ENCODE assay signal across 8 mouse cellular contexts in genomic region chr5:118513629-118514526, GRCm38 (mm10). TPM values are rescaled to one million over a fixed set of nuclear protein-coding genes. Genes with fewer than 3 reads are reported as not detected.
DNase-seq lines count a peak whose midpoint lies in the region; ATAC-seq and TF ChIP-seq lines count a peak whose summit lies in the region.

No protein-coding gene starts in this region.

- H3K9me3 ChIP-seq in CH12.LX (replicated peaks; ENCODE audit: low read length): no peaks in the 10 kb centered on the region
- H3K9me3 ChIP-seq in forebrain, embryonic 16.5 days (ENCODE audit: control insufficient read depth, low read length): no peaks in the 10 kb centered on the region
- no peaks in the 10 kb centered on the region for H3K9me3 ChIP-seq in liver, embryonic 14.5 days (ENCODE audit: control insufficient read depth, low read length)
- H3K9me3 ChIP-seq in neural tube, embryonic 11.5 days (ENCODE audit: control insufficient read depth, low read length): no peaks in the 10 kb centered on the region

- WGBS in forebrain, embryonic 16.5 days: 4% methylated on average over 43 of the region's 43 CpGs
- WGBS in liver, embryonic 14.5 days (ENCODE audit: insufficient replicate concordance): 1% methylated on average over 43 of the region's 43 CpGs
- WGBS in neural tube, embryonic 11.5 days: 5% methylated on average over 43 of the region's 43 CpGs

- TF ChIP-seq EP300 in CH12.LX (IDR thresholded peaks at IDR 0.05; ENCODE audit: low read length): peak; percentile 93
- TF ChIP-seq EP300 in liver, embryonic 14.5 days (IDR thresholded peaks at IDR 0.05; ENCODE audit: low read depth): no peak

- H3K4me3 ChIP-seq in CH12.LX (replicated peaks in 1 of 3; ENCODE audit: low read depth in 2 of 3, low read length in 2 of 3, poor library complexity in 1 of 3): peak overlapping the region; percentile 13 to 50 (median 33)
- peak overlapping the region; percentile 36 for H3K4me3 ChIP-seq in forebrain, embryonic 16.5 days (replicated peaks; ENCODE audit: low read length)
- peak overlapping the region; percentile 35 to 55 for H3K4me3 ChIP-seq in liver, embryonic 14.5 days (ENCODE audit: insufficient read depth in 1 of 2, low read depth in 2 of 2, low read length in 2 of 2)
- peak overlapping the region; percentile 28 for H3K4me3 ChIP-seq in neural tube, embryonic 11.5 days (ENCODE audit: low read depth, low read length)

- peak; percentile 26; the same call in 1 of the 2 replicates for TF ChIP-seq POLR2A in CH12.LX (IDR thresholded peaks at IDR 0.05; ENCODE audit: low read depth, low read length)

- dilution Hi-C loops in CH12.LX (cut with MboI; ENCODE audit: extremely low pct_ligation_motif_present, extremely low pct_unique_long_range_greater_than_20kb, low sequenced_read_pairs): no loop called here

- peak overlapping the region; percentile 74 for H3K4me2 ChIP-seq in CH12.LX (ENCODE audit: insufficient read depth, low read depth, poor library complexity, severe bottlenecking)
- H3K4me2 ChIP-seq in forebrain, embryonic 16.5 days (ENCODE audit: low read length): peak overlapping the region; percentile 65
- peak overlapping the region; percentile 65 for H3K4me2 ChIP-seq in liver, embryonic 14.5 days (ENCODE audit: low read depth)
- H3K4me2 ChIP-seq in neural tube, embryonic 11.5 days (ENCODE audit: low read depth): peak overlapping the region; percentile 59

- no peak overlapping the region for H3K27ac ChIP-seq in CH12.LX (ENCODE audit: insufficient read depth, low read depth)
- peak overlapping the region; percentile 67 for H3K27ac ChIP-seq in forebrain, embryonic 16.5 days (ENCODE audit: low read length)
- no peak overlapping the region for H3K27ac ChIP-seq in liver, embryonic 14.5 days
- H3K27ac ChIP-seq in neural tube, embryonic 11.5 days (ENCODE audit: low read depth, low read length): no peak overlapping the region

- intact Hi-C loops in heart, postnatal 14 days (cut with DNase I): loop anchor here (5.0 kb wide), 1 partner anchor 52 kb away; no protein-coding TSS in a partner anchor

- no peaks in the 10 kb centered on the region for H3K79me2 ChIP-seq in CH12.LX (replicated peaks; ENCODE audit: control insufficient read depth, extremely low read depth, insufficient read depth, poor library complexity, severe bottlenecking)

- peak; percentile 88 for DNase-seq in CH12.LX (ENCODE audit: extremely low read depth)
- DNase-seq in brain, embryonic 18.5 days (ENCODE audit: low read depth, low spot score): peak; percentile 50
- DNase-seq in heart, postnatal 14 days: peak; percentile 65 to 72
- DNase-seq in kidney, postnatal 4 days: peak; percentile 49 to 64
- no peak for DNase-seq in liver, embryonic 14.5 days (ENCODE audit: low read depth in 3 of 3, low spot score in 3 of 3)
- DNase-seq in neural tube, embryonic 11.5 days (ENCODE audit: low spot score): peak; percentile 44
- peak; percentile 25 for DNase-seq in thymus, postnatal 25 days

- no peak; the same call in 1 of the 2 replicates for TF ChIP-seq RAD21 in CH12.LX (IDR thresholded peaks at IDR 0.05; ENCODE audit: low read depth, low read length)

- ATAC-seq in forebrain, embryonic 16.5 days: peak; percentile 54; the same call in 1 of the 2 replicates
- no peak for ATAC-seq in liver, embryonic 14.5 days (ENCODE audit: insufficient read depth)
- no peak for ATAC-seq in neural tube, embryonic 11.5 days (ENCODE audit: insufficient read depth, low FRiP score, low TSS enrichment)

- no peaks in the 10 kb centered on the region for H3K27me3 ChIP-seq in CH12.LX (replicated peaks)
- H3K27me3 ChIP-seq in forebrain, embryonic 16.5 days (replicated peaks; ENCODE audit: control insufficient read depth, insufficient read depth, low read length): no peaks in the 10 kb centered on the region
- H3K27me3 ChIP-seq in liver, embryonic 14.5 days (ENCODE audit: control insufficient read depth, insufficient read depth, low read length): peaks cover 33% of the 10 kb centered on the region
- H3K27me3 ChIP-seq in neural tube, embryonic 11.5 days (ENCODE audit: control insufficient read depth, insufficient read depth, low read length): 0 out of 2 replicates have a peak, but pooled peaks cover 7% of the 10 kb centered on the region

- peaks cover 6 to 44% of the 10 kb centered on the region in 2 experiments for H3K4me1 ChIP-seq in CH12.LX (ENCODE audit: control insufficient read depth in 1 of 2, insufficient read depth in 2 of 2)
- peaks cover 36% of the 10 kb centered on the region for H3K4me1 ChIP-seq in forebrain, embryonic 16.5 days (replicated peaks; ENCODE audit: control insufficient read depth, insufficient read depth, low read length)
- H3K4me1 ChIP-seq in liver, embryonic 14.5 days (replicated peaks; ENCODE audit: control insufficient read depth in 2 of 2, insufficient read depth in 2 of 2, low read length in 1 of 2): peaks cover 11 to 12% of the 10 kb centered on the region in 2 experiments
- H3K4me1 ChIP-seq in neural tube, embryonic 11.5 days (ENCODE audit: control insufficient read depth, insufficient read depth, low read length): peaks cover 27% of the 10 kb centered on the region

- in situ Hi-C loops in CH12.LX (cut with MboI; ENCODE audit: low pct_ligation_motif_present, low pct_unique_long_range_greater_than_20kb, low sequenced_read_pairs): no loop called here

- H3K36me3 ChIP-seq in CH12.LX (replicated peaks in 1 of 2; ENCODE audit: control insufficient read depth in 1 of 2, insufficient read depth in 1 of 2, low read length in 1 of 2): no peaks in the 10 kb centered on the region
- no peaks in the 10 kb centered on the region for H3K36me3 ChIP-seq in forebrain, embryonic 16.5 days (ENCODE audit: control insufficient read depth, insufficient read depth)
- no peaks in the 10 kb centered on the region for H3K36me3 ChIP-seq in liver, embryonic 14.5 days (replicated peaks; ENCODE audit: control insufficient read depth, insufficient read depth, low read depth)
- no peaks in the 10 kb centered on the region for H3K36me3 ChIP-seq in neural tube, embryonic 11.5 days (ENCODE audit: control insufficient read depth, insufficient read depth, low read length)

- no peak for TF ChIP-seq CTCF in CH12.LX (conservative IDR thresholded peaks at IDR 0.05 in 1 of 2, IDR thresholded peaks at IDR 0.05 in 1 of 2; ENCODE audit: low read depth in 2 of 2, low read length in 2 of 2)
- no peak for TF ChIP-seq CTCF in liver, embryonic 14.5 days (IDR thresholded peaks at IDR 0.05; ENCODE audit: low read depth)

- H3K9ac ChIP-seq in CH12.LX (ENCODE audit: insufficient read depth, low read depth): peak overlapping the region; percentile 50
- peak overlapping the region; percentile 32; the same call in 1 of the 2 replicates for H3K9ac ChIP-seq in forebrain, embryonic 16.5 days (replicated peaks; ENCODE audit: low read depth, low read length)
- H3K9ac ChIP-seq in liver, embryonic 14.5 days (replicated peaks): peak overlapping the region; percentile 45
- peak overlapping the region; percentile 32 for H3K9ac ChIP-seq in neural tube, embryonic 11.5 days (ENCODE audit: low read length)

TF ChIP-seq in CH12.LX, 34 proteins besides CTCF, POLR2A, EP300 and RAD21 (continues in another document):
- TF ChIP-seq ZMIZ1 (IDR thresholded peaks at IDR 0.05; ENCODE audit: low read depth, low read length) (no peak), JUN (IDR thresholded peaks at IDR 0.05; ENCODE audit: insufficient read depth, low read depth, low read length) (peak; percentile 77), ZNF384 (IDR thresholded peaks at IDR 0.05; ENCODE audit: low read depth, low read length) (peak; percentile 78), HCFC1 (IDR thresholded peaks at IDR 0.05; ENCODE audit: low read depth, low read length) (no peak), IRF4 (IDR thresholded peaks at IDR 0.05; ENCODE audit: low read depth, low read length) (peak; percentile 95), USF1 (IDR thresholded peaks at IDR 0.05; ENCODE audit: low read depth, low read length) (no peak), ETS1 (conservative IDR thresholded peaks at IDR 0.05; ENCODE audit: low read depth, low read length) (peak; percentile 85), NELFE (IDR thresholded peaks at IDR 0.05; ENCODE audit: low read depth, low read length) (no peak), NRF1 (IDR thresholded peaks at IDR 0.05; ENCODE audit: low read depth, low read length) (no peak), ZC3H11A (IDR thresholded peaks at IDR 0.05; ENCODE audit: low read depth, low read length) (no peak), USF2 (conservative IDR thresholded peaks at IDR 0.05; ENCODE audit: low read depth, low read length) (no peak), CHD1 (IDR thresholded peaks at IDR 0.05; ENCODE audit: low read depth, low read length) (no peak), MEF2A (IDR thresholded peaks at IDR 0.05; ENCODE audit: borderline replicate concordance, low read depth, low read length) (peak; percentile 98), KAT2A (IDR thresholded peaks at IDR 0.05; ENCODE audit: insufficient replicate concordance, low read length) (no peak), GABPA (IDR thresholded peaks at IDR 0.05; ENCODE audit: insufficient replicate concordance, low read depth, low read length) (no peak), ELF1 (IDR thresholded peaks at IDR 0.05; ENCODE audit: low read depth, low read length) (no peak), PAX5 (IDR thresholded peaks at IDR 0.05; ENCODE audit: low read length) (no peak), JUND (conservative IDR thresholded peaks at IDR 0.05; ENCODE audit: low read depth, low read length) (peak; percentile 90), UBTF (IDR thresholded peaks at IDR 0.05; ENCODE audit: low read depth, low read length) (no peak), E2F4 (IDR thresholded peaks at IDR 0.05; ENCODE audit: insufficient replicate concordance, low read depth, low read length) (no peak), TBP (conservative IDR thresholded peaks at IDR 0.05; ENCODE audit: low read depth, low read length) (0 out of 2 replicates have a peak, but pooled peaks have one; percentile 25), MYC (IDR thresholded peaks at IDR 0.05; ENCODE audit: low read depth, low read length) (no peak), MXI1 (IDR thresholded peaks at IDR 0.05; ENCODE audit: low read depth, low read length) (no peak), TCF12 (IDR thresholded peaks at IDR 0.05; ENCODE audit: low read depth, low read length) (peak; percentile 74; the same call in 1 of the 2 replicates), ZKSCAN1 (IDR thresholded peaks at IDR 0.05; ENCODE audit: borderline replicate concordance, low read depth, low read length) (no peak)

RNA-seq across cellular contexts. Expression of gene Med13l, which starts 46.6 kb away (rescaled TPM):
- total RNA-seq in CH12.LX (2012; rRNA removed): 9.0 and 10.1 TPM in 2 replicates
- 1.8 and 2.0 TPM in 2 replicates for total RNA-seq in CH12.LX (2014; rRNA removed)
- 9.4 and 11.0 TPM in 2 replicates for polyA plus RNA-seq in CH12.LX (2012; ENCODE audit: insufficient read length, low read depth)
- 24.9 and 25.8 TPM in 2 replicates for polyA plus RNA-seq in forebrain, embryonic 16.5 days (2015; fragmentation: Nextera tagmentation; extraction: Ambion mirVana)
- total RNA-seq in heart, postnatal 14 days (2021): 10 to 100 TPM; 33.0 to 34.8 TPM
- 6.4 and 7.1 TPM in 2 replicates for polyA plus RNA-seq in liver, embryonic 14.5 days (2012; rRNA removed)
- 9.9 and 10.7 TPM in 2 replicates for polyA plus RNA-seq in liver, embryonic 14.5 days (2014; fragmentation: Nextera tagmentation; extraction: Ambion mirVana)
- polyA plus RNA-seq in neural tube, embryonic 11.5 days (2014; fragmentation: Nextera tagmentation; extraction: Ambion mirVana): 14.6 and 15.8 TPM in 2 replicates

Comparison
In these comparisons a context has a peak if more than half of its experiments do, and no peak if none do; other contexts are left out.
1. DNase-seq: peak in CH12.LX (single experiment), brain, embryonic 18.5 days (single experiment), heart, postnatal 14 days (2 of 2), kidney, postnatal 4 days (2 of 2), neural tube, embryonic 11.5 days (single experiment) and thymus, postnatal 25 days (single experiment); none in liver, embryonic 14.5 days (0 of 3).
2. Peak in every context shown above with its lines, with median percentiles within 50 percentile points of each other: H3K4me2 ChIP-seq, H3K4me3 ChIP-seq and H3K9ac ChIP-seq.